Mouse (Mus musculus): ENCODE data around the gene Cysrt1. TPM values are rescaled to one million over a fixed set of nuclear protein-coding genes. Genes with fewer than 3 reads are reported as not detected.

Gene Cysrt1
- polyA plus RNA-seq, 1 experiment from 2014 or later = not detected

DNA sequence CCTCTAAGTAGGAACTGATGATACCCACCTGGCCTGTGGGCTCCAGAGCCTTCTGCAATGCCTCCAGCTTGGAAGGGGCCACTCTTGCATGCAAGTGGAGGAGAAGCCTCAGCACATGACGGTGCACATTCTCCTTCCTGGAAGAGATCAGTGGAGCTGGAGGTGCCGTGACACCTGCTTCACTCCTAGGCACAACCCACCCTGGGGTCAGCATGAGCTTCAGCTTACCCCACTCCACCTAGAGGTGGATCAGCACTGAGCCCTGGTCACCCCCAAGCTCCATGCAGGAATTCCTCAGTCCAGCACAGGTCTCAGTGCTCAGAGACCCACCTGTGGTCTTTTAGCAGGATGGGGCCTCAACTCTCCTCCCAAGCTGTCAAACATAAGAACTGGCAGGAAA, 41.6 kb downstream of the Cysrt1 start:
- 90% methylated on average over 2 of the region's 2 CpGs for WGBS
- Histone ChIP-seq H3K27me3 (replicated peaks) (0 out of 2 replicates have a peak, but pooled peaks cover under 1% of the 10 kb centered on the region), H3K4me3 (no peak overlapping the region), H3K36me3 (peaks cover 70% of the 10 kb centered on the region), H3K27ac (ENCODE audit: poor library complexity, severe bottlenecking) (no peak overlapping the region), H3K4me1 (replicated peaks) (peaks cover 20% of the 10 kb centered on the region), H3K4me2 (no peak overlapping the region), H3K9me3 (replicated peaks) (no peaks in the 10 kb centered on the region), H3K9ac (no peak overlapping the region)
- no peak for ATAC-seq (ENCODE audit: insufficient number of reproducible peaks, low FRiP score)

- H3K4me1 ChIP-seq (replicated peaks) = peaks cover 42% of the 10 kb centered on the region
- H3K9ac ChIP-seq = no peak overlapping the region
- H3K27ac ChIP-seq (ENCODE audit: poor library complexity, severe bottlenecking) = peak overlapping the region; percentile 49; the same call in 1 of the 2 replicates
- ATAC-seq (ENCODE audit: insufficient number of reproducible peaks, low FRiP score) = no peak
- H3K4me2 ChIP-seq = no peak overlapping the region
- no peak overlapping the region for H3K4me3 ChIP-seq
- peaks cover 43% of the 10 kb centered on the region for H3K36me3 ChIP-seq
- H3K27me3 ChIP-seq (replicated peaks) = peaks cover 17% of the 10 kb centered on the region
- no peaks in the 10 kb centered on the region for H3K9me3 ChIP-seq (replicated peaks)
Measured at GRCm38 (mm10) chr2:25197946-25198345, 44.3 kb downstream of the Cysrt1 start.

DNA sequence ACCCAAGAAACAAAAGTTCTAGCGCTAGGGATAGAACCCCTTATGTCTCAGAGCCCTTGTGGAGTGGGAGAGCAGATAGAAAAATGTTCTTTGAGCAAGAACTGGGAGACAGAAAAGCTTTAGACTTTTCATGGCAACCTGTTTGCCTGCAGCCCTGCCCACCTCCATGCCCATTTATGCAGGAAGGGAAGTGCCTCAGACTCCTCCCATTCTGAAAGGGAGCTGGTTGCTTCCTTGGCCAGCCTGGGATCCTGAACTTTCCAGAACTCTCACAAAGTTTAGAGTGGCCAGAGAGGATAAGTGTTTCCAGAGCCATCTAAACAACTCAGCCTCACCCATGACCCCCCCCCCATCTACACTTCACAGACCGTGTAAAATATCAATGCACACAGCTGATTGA, 45.1 kb downstream of the Cysrt1 start:
- peaks cover 42% of the 10 kb centered on the region for H3K4me1 ChIP-seq (replicated peaks)
- peaks cover 17% of the 10 kb centered on the region for H3K27me3 ChIP-seq (replicated peaks)
- H3K9me3 ChIP-seq (replicated peaks) = no peaks in the 10 kb centered on the region
- H3K9ac ChIP-seq = no peak overlapping the region
- H3K4me3 ChIP-seq = no peak overlapping the region
- H3K4me2 ChIP-seq = peak overlapping the region; percentile 72
- H3K27ac ChIP-seq (ENCODE audit: poor library complexity, severe bottlenecking) = peak overlapping the region; percentile 62
- 28% methylated on average over 2 of the region's 2 CpGs for WGBS
- ATAC-seq (ENCODE audit: insufficient number of reproducible peaks, low FRiP score) = no peak
- H3K36me3 ChIP-seq = peaks cover 35% of the 10 kb centered on the region

DNA sequence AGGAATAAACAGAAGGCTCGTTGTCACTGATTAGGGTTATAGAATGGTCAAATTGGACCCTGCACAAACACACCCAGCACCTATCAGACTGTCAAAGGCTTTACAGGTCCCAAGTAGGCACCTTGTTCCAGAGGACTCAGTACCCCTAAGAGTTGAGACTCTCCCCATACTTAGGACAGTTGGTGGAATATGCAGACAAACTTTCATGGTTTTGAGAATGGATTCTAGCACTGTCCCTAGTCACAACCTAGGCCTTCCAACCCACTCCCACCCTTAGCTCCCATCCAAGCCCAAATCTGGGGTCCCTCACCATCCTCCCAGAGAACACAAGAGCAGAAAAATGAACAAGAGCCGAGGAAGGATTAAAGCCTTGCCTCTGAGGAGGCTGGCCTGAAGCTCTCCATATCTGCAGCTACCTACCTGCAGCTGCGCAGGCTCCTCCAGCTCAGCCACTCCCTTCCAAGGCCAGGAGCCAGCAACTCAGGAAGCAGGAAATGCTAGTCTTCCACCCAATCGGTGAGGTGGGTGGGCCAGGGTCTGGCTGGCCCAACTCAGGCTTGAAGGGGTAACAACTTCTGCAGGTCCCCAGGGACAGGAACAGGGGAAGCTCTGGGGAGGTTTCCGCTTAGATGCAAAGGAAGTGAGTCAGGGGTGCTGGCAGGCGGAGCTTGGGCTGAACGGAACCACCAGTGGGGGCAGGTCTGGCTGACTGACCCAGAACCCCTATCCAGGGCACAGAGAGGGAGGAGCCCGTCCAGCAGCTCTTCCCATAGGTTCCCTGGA, 45.9 kb downstream of the Cysrt1 start, which contains the start of gene Tor4a:
Tor4a (minus strand) TSS at position 715 of the 783 bp plus-strand sequence.
- Histone ChIP-seq H3K4me3 (peak within 1 kb of the TSS; percentile 40), H3K9me3 (replicated peaks) (no peaks in the 10 kb centered on the region), H3K4me1 (replicated peaks) (peaks cover 42% of the 10 kb centered on the region), H3K27me3 (replicated peaks) (peaks cover 17% of the 10 kb centered on the region), H3K9ac (peak within 1 kb of the TSS; percentile 59), H3K36me3 (peaks cover 28% of the 10 kb centered on the region), H3K27ac (ENCODE audit: poor library complexity, severe bottlenecking) (peak within 1 kb of the TSS; percentile 62), H3K4me2 (peak within 1 kb of the TSS; percentile 72)
- peak; percentile 74 for ATAC-seq (ENCODE audit: insufficient number of reproducible peaks, low FRiP score)
- 5% methylated on average over 8 of the region's 8 CpGs for WGBS

GRCm38 (mm10) chr2:25195211-25196156, 46.8 kb downstream of the Cysrt1 start:
- ATAC-seq (ENCODE audit: insufficient number of reproducible peaks, low FRiP score) = no peak
- peaks cover 42% of the 10 kb centered on the region for H3K4me1 ChIP-seq (replicated peaks)
- peaks cover 17% of the 10 kb centered on the region for H3K27me3 ChIP-seq (replicated peaks)
- H3K9ac ChIP-seq = peak overlapping the region; percentile 59
- peak overlapping the region; percentile 40 for H3K4me3 ChIP-seq
- 14% methylated on average over 55 of the region's 55 CpGs for whole genome bisulfite sequencing
- peak overlapping the region; percentile 62; the same call in 1 of the 2 replicates for H3K27ac ChIP-seq (ENCODE audit: poor library complexity, severe bottlenecking)
- no peaks in the 10 kb centered on the region for H3K9me3 ChIP-seq (replicated peaks)
- peaks cover 19% of the 10 kb centered on the region for H3K36me3 ChIP-seq
- peak overlapping the region; percentile 72 for H3K4me2 ChIP-seq

DNA sequence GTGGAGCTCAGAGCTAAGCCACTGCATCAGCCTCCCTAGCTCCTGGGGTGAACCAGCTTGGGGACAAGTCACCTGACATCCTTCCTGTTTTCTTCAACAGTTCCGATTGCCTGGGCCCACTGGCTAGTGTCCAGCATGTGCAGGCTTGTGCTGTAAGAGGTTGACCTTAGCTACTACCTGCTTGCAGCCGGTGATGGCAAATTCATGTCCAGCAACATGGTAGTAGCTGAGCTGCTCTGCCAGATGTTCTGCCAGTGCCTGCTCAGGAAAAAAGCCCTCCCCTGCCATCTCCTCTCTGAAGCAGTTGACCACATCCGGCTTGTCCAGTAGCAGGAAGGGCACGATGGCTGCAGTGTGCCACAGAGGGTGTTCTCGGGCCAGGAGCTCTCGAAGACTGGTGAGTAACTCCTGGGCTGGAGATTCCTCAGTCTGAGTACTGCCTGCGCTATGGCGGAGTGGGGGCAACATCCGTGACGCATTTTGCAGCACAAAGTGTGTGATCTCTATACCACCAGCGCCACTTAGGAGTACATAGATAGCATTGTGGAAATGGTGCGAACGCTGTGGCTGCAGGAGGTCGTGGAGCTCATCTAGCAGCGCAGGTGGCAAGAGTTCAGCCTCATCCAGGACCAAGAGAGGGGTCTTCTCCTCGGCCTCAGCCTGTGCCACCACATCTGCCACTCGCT, 47.6 kb downstream of the Cysrt1 start:
- H3K9ac ChIP-seq = peak overlapping the region; percentile 59; the same call in 1 of the 2 replicates
- WGBS = 75% methylated on average over 17 of the region's 17 CpGs
- ATAC-seq (ENCODE audit: insufficient number of reproducible peaks, low FRiP score) = no peak
- no peaks in the 10 kb centered on the region for H3K9me3 ChIP-seq (replicated peaks)
- H3K36me3 ChIP-seq = peaks cover 10% of the 10 kb centered on the region
- peak overlapping the region; percentile 72 for H3K4me2 ChIP-seq
- H3K27ac ChIP-seq (ENCODE audit: poor library complexity, severe bottlenecking) = no peak overlapping the region
- H3K4me1 ChIP-seq (replicated peaks) = peaks cover 42% of the 10 kb centered on the region
- peak overlapping the region; percentile 40 for H3K4me3 ChIP-seq
- H3K27me3 ChIP-seq (replicated peaks) = peaks cover 17% of the 10 kb centered on the region

DNA sequence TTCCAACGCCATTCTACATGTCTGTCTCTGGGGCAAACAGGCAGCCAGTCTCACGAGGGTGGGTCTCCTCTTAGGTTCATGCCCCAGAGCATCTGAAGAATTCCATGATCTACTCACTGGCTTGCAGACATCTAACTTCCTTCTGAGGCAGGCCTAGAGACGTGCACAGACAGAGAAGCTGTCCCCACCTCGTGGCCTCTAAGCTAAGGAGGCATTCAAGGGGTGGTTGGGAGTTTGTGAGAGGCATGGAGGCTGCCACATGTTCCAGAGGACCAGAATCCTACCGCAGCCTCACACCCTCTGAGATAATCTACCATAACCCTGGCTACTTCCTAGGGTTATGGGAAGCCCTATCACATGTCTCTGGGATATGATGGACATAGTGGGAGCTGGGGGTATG, 48.2 kb downstream of the Cysrt1 start:
- ATAC-seq (ENCODE audit: insufficient number of reproducible peaks, low FRiP score) = no peak
- H3K27me3 ChIP-seq (replicated peaks) = peaks cover 17% of the 10 kb centered on the region
- WGBS = 67% methylated on average over 5 of the region's 5 CpGs
- H3K4me1 ChIP-seq (replicated peaks) = peaks cover 42% of the 10 kb centered on the region
- H3K9me3 ChIP-seq (replicated peaks) = no peaks in the 10 kb centered on the region
- H3K27ac ChIP-seq (ENCODE audit: poor library complexity, severe bottlenecking) = 0 out of 2 replicates have a peak overlapping the region, but pooled peaks have one; percentile 14
- no peak overlapping the region for H3K4me3 ChIP-seq
- peaks cover 6% of the 10 kb centered on the region for H3K36me3 ChIP-seq
- 0 out of 2 replicates have a peak overlapping the region, but pooled peaks have one; percentile 18 for H3K9ac ChIP-seq
- H3K4me2 ChIP-seq = peak overlapping the region; percentile 72; the same call in 1 of the 2 replicates

- Histone ChIP-seq H3K27ac (ENCODE audit: poor library complexity, severe bottlenecking) (no peak overlapping the region), H3K9ac (no peak overlapping the region), H3K36me3 (peaks cover under 1% of the 10 kb centered on the region; the same call in 1 of the 2 replicates), H3K4me3 (no peak overlapping the region), H3K4me2 (peak overlapping the region; percentile 51), H3K9me3 (replicated peaks) (no peaks in the 10 kb centered on the region), H3K4me1 (replicated peaks) (peaks cover 40% of the 10 kb centered on the region), H3K27me3 (replicated peaks) (peaks cover 17% of the 10 kb centered on the region)
- 2% methylated on average over 6 of the region's 6 CpGs for WGBS
- ATAC-seq (ENCODE audit: insufficient number of reproducible peaks, low FRiP score) = peak; percentile 61; the same call in 1 of the 2 replicates
Measured at GRCm38 (mm10) chr2:25193330-25193770, 48.9 kb downstream of the Cysrt1 start.
